Mouse (Mus musculus) gastrocnemius, adult 2 months (tissue): ENCODE measurements around the gene Abhd15. TPM values are rescaled to one million over a fixed set of nuclear protein-coding genes. Genes with fewer than 3 reads are reported as not detected.

Experiments
- DNase-seq: peaks from one replicate; pipeline ENCODE4 v3.0.0; 2022
- H3K27ac ChIP-seq: fragments of 200-600 bp; 2 replicates; pipeline ENCODE4 v1.8.1; 2022; ENCODE audit warnings: mild to moderate bottlenecking
- H3K4me3 ChIP-seq: fragments of 200-600 bp; 2 replicates; pipeline ENCODE4 v1.8.1; 2022; ENCODE audit warnings: mild to moderate bottlenecking, moderate library complexity
- CTCF ChIP-seq: fragments of 200-600 bp; IDR thresholded peaks from 2 replicates; pipeline ENCODE4 v1.8.1; 2022; ENCODE audit warnings: antibody characterized with exemption, mild to moderate bottlenecking, moderate library complexity
- intact Hi-C: fragments of 180-260 bp; cut with DNase I; formaldehyde crosslinking; loops from one replicate; pipeline ENCODE4 v1.15.1; 2025
- total RNA-seq, 2 experiments: library from RNA; stranded (reverse); gene quantifications; 2 replicates each; pipeline ENCODE4 v1.2.3; 2021

The Abhd15 gene
- total RNA-seq, 2 experiments from 2014 or later, result 0.18 to 0.50 TPM

DNA sequence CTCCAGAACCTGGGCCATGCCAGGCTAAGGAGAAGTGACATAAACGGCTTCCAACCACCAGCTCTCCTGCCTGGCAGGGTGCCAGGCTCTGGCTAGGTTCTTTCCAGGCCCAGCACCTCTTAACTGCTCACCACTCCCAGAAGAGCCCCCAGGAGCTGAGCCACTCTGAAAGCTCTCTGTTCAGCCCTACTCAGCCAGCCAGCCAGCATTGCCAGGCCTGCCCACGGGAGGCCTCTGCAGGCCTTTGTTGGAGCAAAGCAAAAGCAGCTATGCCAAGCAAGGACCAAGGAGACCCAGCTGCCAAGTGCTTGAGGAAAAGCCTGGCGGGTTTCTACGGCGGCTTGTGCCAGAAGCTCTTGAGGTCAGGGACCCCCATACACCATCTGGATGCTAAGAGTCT is 28.1 kb upstream of the Abhd15 start:
- H3K4me3 ChIP-seq, result no peak overlapping the region
- DNase-seq, result no peak
- no peak overlapping the region for H3K27ac ChIP-seq
- intact Hi-C loops, result no loop called here
- peak; percentile 9; the same call in 1 of the 2 replicates for TF ChIP-seq CTCF

GRCm38 (mm10) chr11:77488771-77489581 is 25.9 kb upstream of the Abhd15 start:
- Histone ChIP-seq H3K4me3 (peak overlapping the region; percentile 90), H3K27ac (peak overlapping the region; percentile 75)
- no peak for DNase-seq
- intact Hi-C loops, result no loop called here
- TF ChIP-seq CTCF, result no peak

GRCm38 (mm10) chr11:77489591-77490235 is 25.2 kb upstream of the Abhd15 start, which contains the start of gene Ankrd13b:
Ankrd13b (minus strand) TSS chr11:77489678.
- Histone ChIP-seq H3K27ac (peak within 1 kb of the TSS; percentile 97), H3K4me3 (peak within 1 kb of the TSS; percentile 93)
- TF ChIP-seq CTCF, result no peak
- peak; percentile 85 for DNase-seq
- intact Hi-C loops, result no loop called here

DNA sequence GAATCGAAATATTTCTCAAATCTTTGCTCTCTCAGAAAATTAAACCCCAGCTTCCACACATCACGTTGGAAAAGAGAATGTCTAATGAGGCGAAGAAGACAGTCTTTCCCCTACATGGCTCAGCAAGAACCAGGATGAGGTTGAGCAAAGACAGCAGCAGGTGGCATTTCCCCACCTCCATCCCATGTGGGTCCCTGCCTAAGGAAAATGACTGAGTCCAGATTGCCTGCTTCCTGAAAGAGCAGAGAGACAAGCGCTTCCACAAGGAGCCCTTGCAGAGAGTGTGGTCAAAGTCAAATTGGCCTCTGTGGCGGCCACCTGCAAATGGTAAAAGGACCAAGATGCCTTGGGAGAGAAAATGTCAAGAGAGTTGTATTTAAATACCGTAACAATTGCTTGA is 24.5 kb upstream of the Abhd15 start:
- TF ChIP-seq CTCF, result no peak
- intact Hi-C loops, result no loop called here
- H3K27ac ChIP-seq, result peak overlapping the region; percentile 97
- DNase-seq, result no peak
- peak overlapping the region; percentile 93 for H3K4me3 ChIP-seq

- H3K4me3 ChIP-seq, result peak overlapping the region; percentile 93
- intact Hi-C loops, result no loop called here
Measured at GRCm38 (mm10) chr11:77491123-77491501, 23.8 kb upstream of the Abhd15 start.

GRCm38 (mm10) chr11:77491502-77492291 is 23.2 kb upstream of the Abhd15 start:
- DNase-seq, result peak; percentile 68
- peak overlapping the region; percentile 97 for H3K27ac ChIP-seq
- no peak for TF ChIP-seq CTCF
- peak overlapping the region; percentile 93 for H3K4me3 ChIP-seq
- intact Hi-C loops, result no loop called here

More at GRCm38 (mm10) chr11:77491123-77491501, 23.8 kb upstream of the Abhd15 start:
- DNase-seq, result peak; percentile 92
- TF ChIP-seq CTCF, result no peak; the same call in 1 of the 2 replicates
- H3K27ac ChIP-seq, result peak overlapping the region; percentile 97

GRCm38 (mm10) chr11:77492311-77492871 is 22.5 kb upstream of the Abhd15 start:
- TF ChIP-seq CTCF, result no peak
- H3K4me3 ChIP-seq, result peak overlapping the region; percentile 93
- intact Hi-C loops, result no loop called here
- peak overlapping the region; percentile 97 for H3K27ac ChIP-seq
- no peak for DNase-seq

- intact Hi-C loops, result no loop called here
- Histone ChIP-seq H3K27ac (peak overlapping the region; percentile 97), H3K4me3 (peak overlapping the region; percentile 93)
- DNase-seq, result peak; percentile 98
- TF ChIP-seq CTCF, result peak; percentile 34; the same call in 1 of the 2 replicates
Measured at GRCm38 (mm10) chr11:77492911-77493332, 22.0 kb upstream of the Abhd15 start.

- DNase-seq, result peak; percentile 75
- H3K27ac ChIP-seq, result peak within 1 kb of the TSS; percentile 97
- intact Hi-C loops, result no loop called here
- TF ChIP-seq CTCF, result peak; percentile 12; the same call in 1 of the 2 replicates
- peak within 1 kb of the TSS; percentile 93 for H3K4me3 ChIP-seq
Measured at GRCm38 (mm10) chr11:77493512-77494343, 21.2 kb upstream of the Abhd15 start, which contains the start of gene Git1. Git1 (plus strand) TSS chr11:77493562.

DNA sequence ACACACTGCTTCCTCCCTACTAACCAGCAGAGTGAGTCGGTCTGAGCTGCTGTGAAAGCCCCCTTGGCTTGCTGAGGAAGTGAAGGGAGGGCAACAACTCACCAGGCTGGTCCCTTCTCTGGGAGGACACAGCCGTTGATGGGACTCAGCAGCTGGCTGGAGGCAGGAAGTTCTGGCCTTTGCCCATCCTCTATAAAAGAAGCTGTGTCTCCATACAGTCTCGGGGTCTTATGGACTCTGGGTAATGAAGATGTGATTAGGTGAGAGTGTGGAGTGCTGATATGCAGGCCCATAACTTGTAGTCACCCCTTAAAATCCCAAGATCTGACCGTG is 20.6 kb upstream of the Abhd15 start:
- H3K4me3 ChIP-seq, result peak overlapping the region; percentile 93
- peak overlapping the region; percentile 90 for H3K27ac ChIP-seq
- no peak for TF ChIP-seq CTCF
- DNase-seq, result no peak
- intact Hi-C loops, result no loop called here

DNA sequence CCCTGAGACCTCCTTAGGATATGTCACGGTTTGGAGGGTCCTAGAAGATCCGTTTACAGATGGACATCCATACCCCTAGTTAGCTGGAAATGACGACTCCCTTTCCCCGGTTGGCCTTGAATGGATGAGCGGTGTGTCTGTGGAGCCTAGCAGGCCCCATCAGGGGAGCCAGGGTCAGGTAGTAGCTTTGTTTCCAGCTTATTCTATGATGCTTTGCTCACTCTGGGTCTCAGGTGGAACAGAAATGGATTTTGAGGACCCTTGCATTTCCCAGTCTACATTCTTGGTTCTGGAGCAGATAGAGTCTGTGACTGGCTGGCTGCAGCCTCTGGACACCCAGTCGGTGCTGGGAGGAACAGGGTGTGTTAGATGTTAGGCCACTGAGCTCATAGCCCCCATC is 20.1 kb upstream of the Abhd15 start:
- peak overlapping the region; percentile 90 for H3K27ac ChIP-seq
- peak overlapping the region; percentile 93 for H3K4me3 ChIP-seq
- TF ChIP-seq CTCF, result no peak
- intact Hi-C loops, result no loop called here
- no peak for DNase-seq

- peak overlapping the region; percentile 90 for H3K27ac ChIP-seq
- no peak for DNase-seq
- TF ChIP-seq CTCF, result no peak
- intact Hi-C loops, result no loop called here
- peak overlapping the region; percentile 7; the same call in 1 of the 2 replicates for H3K4me3 ChIP-seq
Measured at GRCm38 (mm10) chr11:77495507-77495906, 19.4 kb upstream of the Abhd15 start.
